Mouse (Mus musculus) brain, embryonic 14.5 days (tissue): ENCODE measurements around the gene Elobl.

Experiments used
- CTCF ChIP-seq: fragments of 200-500 bp; IDR thresholded peaks from 2 replicates; pipeline ENCODE4 v1.5.1; 2012; ENCODE audit warnings: inconsistent platforms, mild to moderate bottlenecking, moderate library complexity, borderline replicate concordance; ENCODE audit not compliant: insufficient read depth, insufficient read length; ENCODE audit errors: extremely low read depth
- POLR2A ChIP-seq: fragments of 200-500 bp; IDR thresholded peaks from 2 replicates; pipeline ENCODE4 v1.6.1; 2012; ENCODE audit warnings: mild to moderate bottlenecking, inconsistent platforms, borderline replicate concordance; ENCODE audit not compliant: poor library complexity, insufficient read depth, insufficient read length, severe bottlenecking; ENCODE audit errors: extremely low read depth

DNA sequence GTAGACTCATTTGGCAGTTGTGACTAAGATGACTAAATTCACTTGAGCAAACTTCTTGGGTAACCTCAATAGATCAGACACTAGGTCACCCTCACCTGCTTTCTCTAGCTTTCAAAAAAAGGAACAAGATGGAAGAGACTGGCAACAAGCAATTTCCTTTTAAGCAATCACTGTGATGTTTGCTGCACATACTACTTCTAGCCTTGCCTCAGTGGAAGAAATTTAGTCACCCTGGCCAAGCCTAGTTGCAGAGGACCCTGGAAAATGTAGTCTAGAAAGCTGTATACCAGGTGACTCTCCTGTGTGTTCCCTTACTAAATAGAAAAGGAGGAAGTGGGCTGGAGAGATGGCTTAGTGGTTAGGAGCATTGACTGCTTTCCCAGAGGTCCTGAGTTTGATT is 39.7 kb upstream of the Elobl start:
- TF ChIP-seq POLR2A = no peak
- no peak for TF ChIP-seq CTCF
